Mouse (Mus musculus) kidney, postnatal 10 days (tissue): ENCODE data around the gene Nr5a1.

Experiments
- DNase-seq: peaks from one replicate; pipeline ENCODE4 v3.0.0; 2021; ENCODE audit warnings: mixed read lengths

The Nr5a1 gene

GRCm38 (mm10) chr2:38647661-38648060 is 66.7 kb downstream of the Nr5a1 start:
- no peak for DNase-seq

- DNase-seq: peak; percentile 6
These were observed 67.1 kb downstream of the Nr5a1 start for GRCm38 (mm10) chr2:38647201-38647606.

- peak; percentile 88 for DNase-seq
These were observed 68.4 kb downstream of the Nr5a1 start for GRCm38 (mm10) chr2:38645936-38646335.

- DNase-seq: peak; percentile 95
These were observed 70.5 kb downstream of the Nr5a1 start, which contains the start of gene Psmb7 for GRCm38 (mm10) chr2:38643625-38644427. Psmb7 (minus strand) TSS chr2:38644087.
